Mouse (Mus musculus) forebrain, embryonic 16.5 days (tissue): ENCODE results near the gene Hdac8. TPM values are rescaled to one million over a fixed set of nuclear protein-coding genes. Genes with fewer than 3 reads are reported as not detected.

Experiments used
- ATAC-seq: fragments of 200-750 bp; cut with Nextera tagmentation; 2 replicates; pipeline ENCODE4 v1.8.0; 2017; ENCODE audit warnings: mild to moderate bottlenecking, moderate library complexity
- H3K27ac ChIP-seq: fragments of 300-500 bp; sonication (generic); 2 replicates; pipeline ENCODE4 v1.5.1; 2014; ENCODE audit warnings: low read length, control low read depth
- H3K27me3 ChIP-seq: fragments of 300-500 bp; sonication (generic); replicated peaks from 2 replicates; pipeline ENCODE4 v1.6.1; 2014; ENCODE audit warnings: low read length; ENCODE audit not compliant: control insufficient read depth, insufficient read depth
- H3K36me3 ChIP-seq: fragments of 300-500 bp; sonication (generic); 2 replicates; pipeline ENCODE4 v1.6.1; 2014; ENCODE audit not compliant: control insufficient read depth, insufficient read depth
- H3K4me1 ChIP-seq: fragments of 300-500 bp; sonication (generic); replicated peaks from 2 replicates; pipeline ENCODE4 v1.6.1; 2014; ENCODE audit warnings: low read length; ENCODE audit not compliant: control insufficient read depth, insufficient read depth
- H3K4me2 ChIP-seq: fragments of 300-500 bp; sonication (generic); 2 replicates; pipeline ENCODE4 v1.6.1; 2014; ENCODE audit warnings: mild to moderate bottlenecking, low read length, control low read depth
- H3K4me3 ChIP-seq: fragments of 300-500 bp; sonication (generic); replicated peaks from 2 replicates; pipeline ENCODE4 v1.5.1; 2014; ENCODE audit warnings: mild to moderate bottlenecking, low read length, control low read depth
- H3K9ac ChIP-seq: fragments of 300-500 bp; sonication (generic); replicated peaks from 2 replicates; pipeline ENCODE4 v1.6.1; 2014; ENCODE audit warnings: low read depth, low read length, control low read depth
- H3K9me3 ChIP-seq: fragments of 300-500 bp; sonication (generic); 2 replicates; pipeline ENCODE4 v1.6.1; 2016; ENCODE audit warnings: low read length; ENCODE audit not compliant: control insufficient read depth
- WGBS: fragments of 180-500 bp; shearing (Covaris S2); extraction: QIAGEN DNeasy Blood & Tissue Kit; methylation state at CpG from one replicate; pipeline ENCODE4 v1.1.7; 2014; 5-methylcytosine and 5-hydroxymethylcytosine counted together
- microRNA-seq: library from miRNA; unstranded; fragments of <30 nt; microRNA quantifications from one replicate; pipeline ENCODE4, GENCODE M21; 2017
- polyA plus RNA-seq: library from polyadenylated mRNA; unstranded; fragments of >200 nt; fragmentation: Nextera tagmentation; extraction: Ambion mirVana; gene quantifications from 2 replicates; pipeline ENCODE4 v1.2.1, GENCODE M21; 2015

The Hdac8 gene
- polyA plus RNA-seq, 1 experiment from 2014 or later = 12.1 TPM

GRCm38 (mm10) chrX:102250891-102251170, 254.3 kb downstream of the Hdac8 start:
- 16% methylated on average over 24 of the region's 24 CpGs for WGBS
- peak overlapping the region; percentile 59 for H3K4me3 ChIP-seq
- H3K9ac ChIP-seq = no peak overlapping the region
- peak overlapping the region; percentile 84 for H3K4me2 ChIP-seq
- no peak for ATAC-seq
- no peak overlapping the region for H3K27ac ChIP-seq
- no peaks in the 10 kb centered on the region for H3K36me3 ChIP-seq
- no peaks in the 10 kb centered on the region for H3K9me3 ChIP-seq
- peaks cover 4% of the 10 kb centered on the region for H3K27me3 ChIP-seq
- H3K4me1 ChIP-seq = peaks cover 9% of the 10 kb centered on the region

DNA sequence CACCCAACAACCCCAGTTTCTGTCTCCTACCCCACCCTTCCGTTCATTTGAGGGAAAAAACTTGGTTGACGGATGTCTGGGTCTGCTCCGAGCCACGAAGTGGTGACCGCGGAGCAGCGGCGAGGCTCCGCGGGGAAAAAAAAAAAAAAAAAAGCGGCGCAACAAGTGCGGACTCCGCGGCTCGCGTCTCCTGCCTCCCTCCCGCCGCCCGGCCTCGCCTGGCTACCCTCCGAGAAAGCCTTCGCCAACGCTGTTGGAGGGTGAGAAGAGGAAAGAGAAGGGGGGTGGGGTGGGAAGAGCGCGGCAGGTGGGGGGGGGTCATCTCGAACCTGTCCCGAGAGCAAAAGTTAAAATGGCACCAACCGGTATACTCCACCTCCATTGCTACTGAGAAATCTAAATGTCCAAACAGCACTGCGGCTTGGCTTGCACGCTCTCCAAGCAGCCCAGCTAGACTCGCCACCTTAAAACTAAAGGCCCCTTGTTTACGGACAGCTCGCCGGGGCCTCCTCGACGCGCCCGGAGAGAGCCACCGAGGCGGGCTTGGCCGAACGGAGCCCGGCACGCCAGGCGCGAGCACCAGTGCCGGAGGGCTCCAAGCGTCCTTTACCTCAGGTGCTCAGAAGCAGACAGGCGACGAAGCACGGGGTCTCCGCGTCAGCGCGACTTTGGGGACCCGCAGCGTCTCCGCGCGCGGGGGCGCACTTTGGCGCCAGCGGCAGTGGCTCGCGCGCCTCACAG, 254.8 kb downstream of the Hdac8 start:
- Histone ChIP-seq H3K9me3 (no peaks in the 10 kb centered on the region), H3K27me3 (peaks cover 4% of the 10 kb centered on the region), H3K9ac (no peak overlapping the region), H3K4me3 (peak overlapping the region; percentile 59), H3K4me1 (peaks cover 9% of the 10 kb centered on the region), H3K4me2 (peak overlapping the region; percentile 84), H3K27ac (no peak overlapping the region), H3K36me3 (no peaks in the 10 kb centered on the region)
- 15% methylated on average over 58 of the region's 68 CpGs for WGBS
- no peak for ATAC-seq

DNA sequence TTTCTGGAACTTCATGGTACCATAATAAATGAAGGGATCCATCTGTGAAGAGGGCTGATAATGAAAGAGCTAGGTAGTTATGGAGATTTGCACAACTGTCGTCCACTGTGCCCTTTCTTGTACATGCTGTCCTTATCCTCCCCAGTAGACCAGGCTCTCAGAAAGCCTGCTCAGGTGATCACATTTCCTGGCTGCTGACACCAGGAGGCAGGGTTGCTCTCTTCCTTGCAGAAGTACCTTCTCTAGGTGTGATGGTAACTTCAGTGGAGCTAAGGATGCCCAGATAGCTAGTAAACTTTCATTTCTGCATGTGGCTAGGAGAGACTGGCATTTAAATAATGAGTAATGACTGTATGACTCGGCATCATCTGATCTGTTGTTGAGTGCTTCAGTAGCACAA, 260.8 kb downstream of the Hdac8 start:
- H3K36me3 ChIP-seq = no peaks in the 10 kb centered on the region
- no peaks in the 10 kb centered on the region for H3K27me3 ChIP-seq
- H3K4me1 ChIP-seq = no peaks in the 10 kb centered on the region
- H3K9me3 ChIP-seq = no peaks in the 10 kb centered on the region
- no peak for ATAC-seq
- H3K4me2 ChIP-seq = no peak overlapping the region
- no peak overlapping the region for H3K4me3 ChIP-seq
- 68% methylated on average over 2 of the region's 2 CpGs for WGBS
- H3K27ac ChIP-seq = no peak overlapping the region
- no peak overlapping the region for H3K9ac ChIP-seq

Small RNAs within 50 kb of the gene (microRNA-seq; reads per million reads assigned to microRNA genes)
- gene Gm26318 = not detected

Other genes with a start within 250 kb of the Hdac8 start
- gene Phka1, start 138.9 kb upstream of the Hdac8 start, polyA plus RNA-seq = 4.6 and 5.5 TPM in 2 replicates
- not detected in 2 replicates for gene Gm3880, start 181.6 kb upstream of the Hdac8 start, polyA plus RNA-seq
- gene Gm9112, start 202.3 kb upstream of the Hdac8 start, polyA plus RNA-seq = not detected in 2 replicates
- gene Dmrtc1b, start 202.5 kb upstream of the Hdac8 start, polyA plus RNA-seq = not detected in 2 replicates